Mouse (Mus musculus): ENCODE data around the gene Hmx1.

DNA sequence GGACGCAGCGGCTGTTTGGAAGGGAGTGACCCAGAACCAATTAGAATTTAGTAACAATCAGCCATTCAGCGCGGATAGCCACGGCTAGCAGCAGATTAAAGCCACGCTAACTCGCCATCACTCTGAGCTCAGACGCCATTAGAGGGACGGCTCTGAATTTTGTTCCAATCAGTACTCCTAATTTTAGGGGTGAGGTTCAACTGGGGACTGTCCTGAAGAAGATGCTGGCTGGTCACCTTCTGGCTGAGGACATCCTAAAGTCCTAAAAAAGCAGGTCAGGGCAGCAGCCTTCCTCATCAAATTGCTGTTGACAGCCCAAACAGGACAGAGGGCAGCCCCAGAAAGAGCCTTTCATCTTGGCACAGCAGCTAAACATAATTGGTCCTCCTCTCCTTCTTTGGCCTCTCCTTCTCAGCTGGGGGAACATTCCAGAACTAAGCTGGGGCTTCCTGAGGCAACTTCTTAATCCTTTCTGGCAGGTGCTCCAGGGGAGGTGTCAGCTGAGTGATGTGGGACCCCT lies 18.6 kb downstream of the Hmx1 start:
- TF ChIP-seq CTCF (IDR thresholded peaks at IDR 0.05; ENCODE audit: extremely low read depth, insufficient read depth, insufficient read length, insufficient replicate concordance) (no peak), POLR2A (IDR thresholded peaks at IDR 0.05; ENCODE audit: low read depth, low read length) (no peak)
